Mouse (Mus musculus): ENCODE measurements around the gene Exoc2.

Exoc2 gene

GRCm38 (mm10) chr13:30972102-30972501, 1.8 kb downstream of the Exoc2 start:
- DNase-seq (ENCODE audit: low spot score in 2 of 2) = no peak

GRCm38 (mm10) chr13:30971047-30971446, 2.8 kb downstream of the Exoc2 start:
- no peak for DNase-seq (ENCODE audit: low spot score in 2 of 2)

GRCm38 (mm10) chr13:30968311-30968710, 5.6 kb downstream of the Exoc2 start:
- DNase-seq (ENCODE audit: low spot score in 2 of 2) = no peak

- DNase-seq (ENCODE audit: low spot score in 2 of 2) = no peak
Measured at GRCm38 (mm10) chr13:30966507-30966911, 7.4 kb downstream of the Exoc2 start.

GRCm38 (mm10) chr13:30961932-30962331, 12.0 kb downstream of the Exoc2 start:
- no peak for DNase-seq (ENCODE audit: low spot score in 2 of 2)

GRCm38 (mm10) chr13:30960714-30961113, 13.2 kb downstream of the Exoc2 start:
- no peak for DNase-seq (ENCODE audit: low spot score in 2 of 2)

- no peak for DNase-seq (ENCODE audit: low spot score in 2 of 2)
Measured at GRCm38 (mm10) chr13:30953580-30953979, 20.3 kb downstream of the Exoc2 start.

GRCm38 (mm10) chr13:30952044-30952443, 21.8 kb downstream of the Exoc2 start:
- DNase-seq (ENCODE audit: low spot score in 2 of 2) = no peak

- no peak for DNase-seq (ENCODE audit: low spot score in 2 of 2)
Measured at GRCm38 (mm10) chr13:30949181-30949580, 24.7 kb downstream of the Exoc2 start.

GRCm38 (mm10) chr13:30947540-30947939, 26.4 kb downstream of the Exoc2 start, which contains the start of gene Hus1b:
Gene Hus1b (minus strand): TSS chr13:30947759.
- DNase-seq (ENCODE audit: low spot score in 2 of 2) = no peak

GRCm38 (mm10) chr13:30947129-30947528, 26.8 kb downstream of the Exoc2 start:
- peak in 1 of 2 experiments; percentile 20 for DNase-seq (ENCODE audit: low spot score in 2 of 2)

GRCm38 (mm10) chr13:30945788-30946187, 28.1 kb downstream of the Exoc2 start:
- no peak for DNase-seq (ENCODE audit: low spot score in 2 of 2)

GRCm38 (mm10) chr13:30932972-30933371, 40.9 kb downstream of the Exoc2 start:
- no peak for DNase-seq (ENCODE audit: low spot score in 2 of 2)

- no peak for DNase-seq (ENCODE audit: low spot score in 2 of 2)
Measured at GRCm38 (mm10) chr13:30931613-30932012, 42.3 kb downstream of the Exoc2 start.

GRCm38 (mm10) chr13:30929119-30929518, 44.8 kb downstream of the Exoc2 start:
- DNase-seq (ENCODE audit: low spot score in 2 of 2) = no peak

GRCm38 (mm10) chr13:30924269-30924668, 49.6 kb downstream of the Exoc2 start:
- DNase-seq (ENCODE audit: low spot score in 2 of 2) = no peak

GRCm38 (mm10) chr13:30921914-30922313, 52.0 kb downstream of the Exoc2 start:
- no peak for DNase-seq (ENCODE audit: low spot score in 2 of 2)

- no peak for DNase-seq (ENCODE audit: low spot score in 2 of 2)
Measured at GRCm38 (mm10) chr13:30913757-30914156, 60.1 kb downstream of the Exoc2 start.

- no peak for DNase-seq (ENCODE audit: low spot score in 2 of 2)
Measured at GRCm38 (mm10) chr13:30913028-30913427, 60.9 kb downstream of the Exoc2 start.

- no peak for DNase-seq (ENCODE audit: low spot score in 2 of 2)
Measured at GRCm38 (mm10) chr13:30911931-30912625, 61.8 kb downstream of the Exoc2 start.

- DNase-seq (ENCODE audit: low spot score in 2 of 2) = no peak
Measured at GRCm38 (mm10) chr13:30910889-30911288, 63.0 kb downstream of the Exoc2 start.

- DNase-seq (ENCODE audit: low spot score in 2 of 2) = no peak
Measured at GRCm38 (mm10) chr13:30902286-30902685, 71.6 kb downstream of the Exoc2 start.

- DNase-seq (ENCODE audit: low spot score in 2 of 2) = no peak
Measured at GRCm38 (mm10) chr13:30901387-30902041, 72.4 kb downstream of the Exoc2 start.

Data from spleen, postnatal 14 days (tissue).